Comparison of ENCODE assay signal across 9 mouse cellular contexts in the genomic region with DNA sequence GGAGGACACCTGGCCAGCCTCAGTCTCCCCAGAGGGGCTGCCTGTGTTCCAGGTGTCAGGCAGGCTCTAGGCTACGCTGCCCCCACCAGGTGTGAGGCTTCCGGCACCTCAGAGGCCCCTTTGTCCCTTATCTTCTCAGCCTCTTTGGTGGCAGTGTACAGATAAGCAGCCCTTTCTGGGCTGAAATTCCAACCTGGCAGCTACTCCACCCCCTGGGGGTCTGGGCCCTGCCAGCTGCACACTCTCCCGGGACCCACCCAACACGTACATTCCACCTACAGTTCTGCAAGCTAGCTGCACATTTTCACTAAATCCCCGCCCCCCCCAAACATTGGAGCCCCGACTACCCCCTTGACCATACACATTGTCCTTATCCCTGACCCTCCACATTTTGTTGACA. TPM values are rescaled to one million over a fixed set of nuclear protein-coding genes. Genes with fewer than 3 reads are reported as not detected.
DNase-seq lines count a peak whose midpoint lies in the region; ATAC-seq and TF ChIP-seq lines count a peak whose summit lies in the region.
"Had no signal": no experiment of that assay in that cellular context is flagged by ENCODE, and none has a peak within 500 bp of the region (broad histone marks: within the 10 kb centered on the region; RNA-seq: fewer than 3 reads in every experiment).

No protein-coding gene starts in this region.

- H3K4me2 ChIP-seq in embryonic facial prominence, embryonic 11.5 days (ENCODE audit: low read depth, low read length): no peak overlapping the region
- H3K4me2 ChIP-seq in hindbrain, embryonic 12.5 days (replicated peaks): peak overlapping the region; percentile 32; the same call in 1 of the 2 replicates
- H3K4me2 ChIP-seq in midbrain, embryonic 12.5 days (replicated peaks): peak overlapping the region; percentile 38

- H3K27ac ChIP-seq in kidney, adult 2 months (ENCODE audit: insufficient read depth, low read depth, low read length): peak overlapping the region; percentile 39; the same call in 1 of the 2 replicates
- peak overlapping the region; percentile 2; the same call in 1 of the 2 replicates for H3K27ac ChIP-seq in embryonic facial prominence, embryonic 11.5 days (replicated peaks; ENCODE audit: low read depth, low read length)
- H3K27ac ChIP-seq in hindbrain, embryonic 12.5 days: peak overlapping the region; percentile 79
- H3K27ac ChIP-seq in midbrain, embryonic 12.5 days (replicated peaks): peak overlapping the region; percentile 66

- no peak for DNase-seq in kidney, adult 2 months
- DNase-seq in kidney, adult 11 months: no peak
- DNase-seq in embryonic facial prominence, embryonic 11.5 days (ENCODE audit: low spot score): no peak
- DNase-seq in gastrocnemius, postnatal 36 days: no peak
- no peak for DNase-seq in c-Kit-positive CD71-positive TER-119-positive erythroid progenitor cells, embryonic 14.5 days (ENCODE audit: low spot score)
- DNase-seq: gastrocnemius, postnatal 10 days had no signal

- H3K4me1 ChIP-seq in kidney, adult 2 months (ENCODE audit: control insufficient read depth, insufficient read depth, low read length): peaks cover 20% of the 10 kb centered on the region
- H3K4me1 ChIP-seq in embryonic facial prominence, embryonic 11.5 days (ENCODE audit: control insufficient read depth, insufficient read depth, low read length): peaks cover 18% of the 10 kb centered on the region
- peaks cover 44% of the 10 kb centered on the region for H3K4me1 ChIP-seq in hindbrain, embryonic 12.5 days
- H3K4me1 ChIP-seq in midbrain, embryonic 12.5 days: peaks cover 40% of the 10 kb centered on the region

- no peaks in the 10 kb centered on the region for H3K36me3 ChIP-seq in kidney, adult 2 months (ENCODE audit: control insufficient read depth, insufficient read depth, low read length)
- H3K36me3 ChIP-seq in embryonic facial prominence, embryonic 11.5 days (replicated peaks; ENCODE audit: control insufficient read depth, insufficient read depth, low read depth, low read length): no peaks in the 10 kb centered on the region
- no peaks in the 10 kb centered on the region for H3K36me3 ChIP-seq in hindbrain, embryonic 12.5 days
- H3K36me3 ChIP-seq in midbrain, embryonic 12.5 days: no peaks in the 10 kb centered on the region

- intact Hi-C loops in gastrocnemius, postnatal 36 days (cut with DNase I): no loop called here

- 46% methylated on average over 6 of the region's 6 CpGs for WGBS in kidney, adult 2 months
- WGBS in embryonic facial prominence, embryonic 11.5 days: 25% methylated on average over 6 of the region's 6 CpGs
- WGBS in hindbrain, embryonic 12.5 days: 16% methylated on average over 5 of the region's 6 CpGs
- WGBS in midbrain, embryonic 12.5 days: 24% methylated on average over 6 of the region's 6 CpGs

- H3K9ac ChIP-seq in embryonic facial prominence, embryonic 11.5 days (replicated peaks; ENCODE audit: low read length): peak overlapping the region; percentile 37
- no peak overlapping the region for H3K9ac ChIP-seq in hindbrain, embryonic 12.5 days
- no peak overlapping the region; the same call in 1 of the 2 replicates for H3K9ac ChIP-seq in midbrain, embryonic 12.5 days (replicated peaks)

- TF ChIP-seq CTCF in kidney, adult 2 months (conservative IDR thresholded peaks at IDR 0.05; ENCODE audit: insufficient read depth, insufficient read length, low read depth, low read length): no peak

- TF ChIP-seq POLR2A in kidney, adult 2 months (IDR thresholded peaks at IDR 0.05; ENCODE audit: low read depth, low read length): no peak

- no peak overlapping the region for H3K4me3 ChIP-seq in kidney, adult 2 months (ENCODE audit: insufficient read depth, low read depth, low read length)
- no peak overlapping the region for H3K4me3 ChIP-seq in embryonic facial prominence, embryonic 11.5 days (ENCODE audit: low read depth, low read length)
- no peak overlapping the region for H3K4me3 ChIP-seq in hindbrain, embryonic 12.5 days
- H3K4me3 ChIP-seq in midbrain, embryonic 12.5 days: no peak overlapping the region

- 0 out of 2 replicates have a peak, but pooled peaks have one; percentile 6 for ATAC-seq in embryonic facial prominence, embryonic 11.5 days (replicated peaks; ENCODE audit: insufficient number of reproducible peaks, low FRiP score, low TSS enrichment, low read depth)
- peak; percentile 20 for ATAC-seq in hindbrain, embryonic 12.5 days (ENCODE audit: low FRiP score)
- peak; percentile 24; the same call in 1 of the 2 replicates for ATAC-seq in midbrain, embryonic 12.5 days (ENCODE audit: low FRiP score, low read depth)
- no peak for ATAC-seq in cerebellum, adult (ENCODE audit: insufficient number of reproducible peaks, low FRiP score, low TSS enrichment)

- H3K9me3 ChIP-seq in embryonic facial prominence, embryonic 11.5 days (replicated peaks; ENCODE audit: control insufficient read depth, low read length): no peaks in the 10 kb centered on the region
- H3K9me3 ChIP-seq in hindbrain, embryonic 12.5 days (replicated peaks): no peaks in the 10 kb centered on the region
- no peaks in the 10 kb centered on the region for H3K9me3 ChIP-seq in midbrain, embryonic 12.5 days

- H3K27me3 ChIP-seq in kidney, adult 2 months (replicated peaks; ENCODE audit: control insufficient read depth, insufficient read depth, low read length): no peaks in the 10 kb centered on the region
- H3K27me3 ChIP-seq in embryonic facial prominence, embryonic 11.5 days (ENCODE audit: control insufficient read depth, insufficient read depth, low read length): no peaks in the 10 kb centered on the region
- H3K27me3 ChIP-seq in hindbrain, embryonic 12.5 days: no peaks in the 10 kb centered on the region; the same call in none of the 2 replicates
- 0 out of 2 replicates have a peak, but pooled peaks cover 4% of the 10 kb centered on the region for H3K27me3 ChIP-seq in midbrain, embryonic 12.5 days

RNA-seq across cellular contexts. Expression of gene Sema3f, which starts 13.0 kb away (rescaled TPM):
- 39.1 and 45.5 TPM in 2 replicates for polyA plus RNA-seq in kidney, adult 2 months (2012; rRNA removed)
- polyA plus RNA-seq in embryonic facial prominence, embryonic 11.5 days (2014; fragmentation: Nextera tagmentation; extraction: Ambion mirVana): 17.6 and 17.7 TPM in 2 replicates
- polyA plus RNA-seq in hindbrain, embryonic 12.5 days (2016; fragmentation: Nextera tagmentation; extraction: Ambion mirVana): 26.8 and 28.3 TPM in 2 replicates
- 30.6 and 33.7 TPM in 2 replicates for polyA plus RNA-seq in midbrain, embryonic 12.5 days (2016; fragmentation: Nextera tagmentation; extraction: Ambion mirVana)
- total RNA-seq in gastrocnemius, postnatal 36 days (2021): 1 to 10 TPM; 4.9 to 6.1 TPM

RNA-seq across cellular contexts. Expression of gene Gnat1, which starts 43.8 kb away (rescaled TPM):
- 0.09 and 0.22 TPM in 2 replicates for polyA plus RNA-seq in kidney, adult 2 months (2012; rRNA removed)
- polyA plus RNA-seq in embryonic facial prominence, embryonic 11.5 days (2014; fragmentation: Nextera tagmentation; extraction: Ambion mirVana): 1.4 TPM in 1 of 2 replicates, not detected in the other
- 1.4 and 2.6 TPM in 2 replicates for polyA plus RNA-seq in hindbrain, embryonic 12.5 days (2016; fragmentation: Nextera tagmentation; extraction: Ambion mirVana)
- polyA plus RNA-seq in midbrain, embryonic 12.5 days (2016; fragmentation: Nextera tagmentation; extraction: Ambion mirVana): 1.9 and 2.7 TPM in 2 replicates
- not detected for total RNA-seq in gastrocnemius, postnatal 36 days (2021)
- total RNA-seq: gastrocnemius, postnatal 10 days had no signal

RNA-seq across cellular contexts. Expression of gene Rbm5, which starts 47.5 kb away (rescaled TPM):
- polyA plus RNA-seq in kidney, adult 2 months (2012; rRNA removed): 43.8 and 51.5 TPM in 2 replicates
- 184 and 198 TPM in 2 replicates for polyA plus RNA-seq in embryonic facial prominence, embryonic 11.5 days (2014; fragmentation: Nextera tagmentation; extraction: Ambion mirVana)
- 260 and 271 TPM in 2 replicates for polyA plus RNA-seq in hindbrain, embryonic 12.5 days (2016; fragmentation: Nextera tagmentation; extraction: Ambion mirVana)
- 266 and 271 TPM in 2 replicates for polyA plus RNA-seq in midbrain, embryonic 12.5 days (2016; fragmentation: Nextera tagmentation; extraction: Ambion mirVana)
- 10 to 100 TPM; 32.7 to 36.3 TPM for total RNA-seq in gastrocnemius, postnatal 36 days (2021)

RNA-seq across cellular contexts. Expression of gene Slc38a3, which starts 54.0 kb away (rescaled TPM):
- 77.9 and 139 TPM in 2 replicates for polyA plus RNA-seq in kidney, adult 2 months (2012; rRNA removed)
- polyA plus RNA-seq in embryonic facial prominence, embryonic 11.5 days (2014; fragmentation: Nextera tagmentation; extraction: Ambion mirVana): 7.0 and 7.6 TPM in 2 replicates
- 12.5 and 12.9 TPM in 2 replicates for polyA plus RNA-seq in hindbrain, embryonic 12.5 days (2016; fragmentation: Nextera tagmentation; extraction: Ambion mirVana)
- 13.9 and 14.8 TPM in 2 replicates for polyA plus RNA-seq in midbrain, embryonic 12.5 days (2016; fragmentation: Nextera tagmentation; extraction: Ambion mirVana)
- total RNA-seq in gastrocnemius, postnatal 36 days (2021): 10 to 100 TPM; 60.6 to 81.6 TPM

Comparison
In these comparisons a context has a peak if more than half of its experiments do, and no peak if none do; other contexts are left out.
1. H3K27ac ChIP-seq: peak in every context shown above with its lines; median percentile 79 in hindbrain, embryonic 12.5 days; 66 in midbrain, embryonic 12.5 days; 39 in kidney, adult 2 months; 2 in embryonic facial prominence, embryonic 11.5 days.